Mouse (Mus musculus): Measurements from ENCODE around the gene Zfp9.

Zfp9 gene

GRCm38 (mm10) chr6:118478957-118479708 lies at the start of gene Zfp9:
Gene Zfp9 (minus strand): TSS chr6:118479320.
- peak; percentile 80 for DNase-seq (ENCODE audit: low spot score)

GRCm38 (mm10) chr6:118520668-118521067 lies 41.5 kb upstream of the Zfp9 start:
- no peak for DNase-seq (ENCODE audit: low spot score)

- no peak for DNase-seq (ENCODE audit: low spot score)
Measured at GRCm38 (mm10) chr6:118513335-118514012, 34.4 kb upstream of the Zfp9 start.

GRCm38 (mm10) chr6:118499010-118499409 lies 19.9 kb upstream of the Zfp9 start:
- no peak for DNase-seq (ENCODE audit: low spot score)

GRCm38 (mm10) chr6:118482125-118482524 lies 3.0 kb upstream of the Zfp9 start:
- DNase-seq (ENCODE audit: low spot score) = no peak

DNA sequence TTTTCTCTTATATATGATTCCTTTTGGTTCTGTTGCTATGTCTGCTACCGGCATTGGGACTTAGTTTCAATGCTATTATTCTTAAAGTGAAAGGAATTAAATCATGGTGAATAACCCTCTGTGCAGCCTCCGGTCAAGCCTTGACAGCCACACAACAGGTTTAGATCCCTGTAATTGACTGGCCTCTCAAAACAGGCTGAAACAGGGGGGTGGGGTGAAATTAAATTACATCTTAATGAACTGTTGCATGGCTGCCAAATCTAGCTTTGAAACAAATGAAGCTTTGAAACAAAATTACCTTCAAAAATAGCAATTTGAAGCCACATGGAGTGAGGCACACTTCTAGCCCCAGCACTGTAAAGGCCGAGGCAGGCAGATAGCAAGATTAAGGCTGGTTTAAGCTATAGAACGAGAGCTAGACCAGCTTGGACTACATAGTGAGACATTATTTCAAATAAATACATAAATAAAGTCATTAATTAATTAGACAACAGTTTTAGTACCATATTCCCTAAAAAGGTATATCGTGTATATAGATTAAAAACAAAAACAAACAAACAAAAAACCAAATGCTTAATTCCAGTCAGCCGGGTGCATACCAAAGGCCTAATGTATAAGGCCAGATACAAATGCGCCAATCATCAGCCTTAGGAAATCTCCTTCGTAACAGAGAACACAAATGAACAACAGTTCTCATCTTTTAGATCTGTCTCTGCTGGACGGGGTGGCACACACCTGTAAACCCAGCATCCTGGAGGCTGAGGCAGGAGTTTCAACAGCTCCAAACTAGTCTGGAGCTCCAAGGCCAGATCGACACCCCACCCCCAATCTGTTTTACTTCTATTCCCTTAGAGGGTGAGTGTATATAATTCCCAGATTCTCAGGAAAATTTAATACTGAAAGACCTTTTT lies 990 bp downstream of the Zfp9 start:
- DNase-seq (ENCODE audit: low spot score) = no peak

GRCm38 (mm10) chr6:118462069-118462705 lies 16.9 kb downstream of the Zfp9 start:
- no peak for DNase-seq (ENCODE audit: low spot score)

DNA sequence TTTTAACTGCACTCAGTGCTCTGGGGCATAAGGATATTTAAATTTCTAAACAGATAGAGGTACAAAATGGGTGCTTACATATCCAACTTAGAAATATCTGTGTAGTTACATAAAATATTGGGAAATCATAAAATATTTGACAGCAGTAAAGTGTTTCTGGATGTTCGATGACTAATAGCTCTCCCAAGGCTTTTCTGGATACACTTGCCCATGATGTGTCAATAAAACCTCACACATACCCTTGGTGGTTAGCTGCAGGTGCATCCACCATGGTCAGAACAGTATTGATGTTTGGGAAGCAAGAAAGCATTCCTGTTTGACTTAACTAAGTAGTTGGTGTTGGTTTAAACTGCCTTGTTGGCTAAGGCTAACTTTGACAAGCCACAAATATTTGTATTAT lies 21.4 kb downstream of the Zfp9 start:
- no peak for DNase-seq (ENCODE audit: low spot score)

- DNase-seq (ENCODE audit: low spot score) = peak; percentile 90
Measured at GRCm38 (mm10) chr6:118455042-118455631, 24.0 kb downstream of the Zfp9 start, which contains the start of gene Zfp248. Gene Zfp248 (minus strand): TSS chr6:118455528.

- peak; percentile 32 for DNase-seq (ENCODE audit: low spot score)
Measured at GRCm38 (mm10) chr6:118454452-118454851, 24.7 kb downstream of the Zfp9 start.

- DNase-seq (ENCODE audit: low spot score) = no peak
Measured at GRCm38 (mm10) chr6:118431502-118431901, 47.6 kb downstream of the Zfp9 start.

- DNase-seq (ENCODE audit: low spot score) = no peak
Measured at GRCm38 (mm10) chr6:118426666-118427065, 52.5 kb downstream of the Zfp9 start.

- DNase-seq (ENCODE audit: low spot score) = peak; percentile 99
Measured at GRCm38 (mm10) chr6:118419050-118419920, 59.8 kb downstream of the Zfp9 start, which contains the start of gene Bms1. Gene Bms1 (minus strand): TSS chr6:118419474.

All from adipocyte (in vitro differentiated cells).